Mouse (Mus musculus) intestine, embryonic 15.5 days (tissue): ENCODE measurements at regions not wholly inside any gene's neighbourhood (a gene's known extent, or its start where the extent isn't known, plus 50 kb on each side); places are given as distances from the start of the nearest gene placed in this dataset.

ENCODE experiments used
- ATAC-seq: fragments of 200-750 bp; cut with Nextera tagmentation; 2 replicates; pipeline ENCODE4 v1.8.0; 2017; ENCODE audit warnings: moderate TSS enrichment, moderate library complexity
- H3K27ac ChIP-seq: fragments of 300-500 bp; sonication (generic); 2 replicates; pipeline ENCODE4 v1.5.1; 2015; ENCODE audit warnings: mild to moderate bottlenecking, inconsistent platforms
- H3K27me3 ChIP-seq: fragments of 300-500 bp; sonication (generic); replicated peaks from 2 replicates; pipeline ENCODE4 v1.6.1; 2015; ENCODE audit warnings: inconsistent platforms
- H3K36me3 ChIP-seq: fragments of 300-500 bp; sonication (generic); 2 replicates; pipeline ENCODE4 v1.6.1; 2015; ENCODE audit warnings: inconsistent platforms
- H3K4me1 ChIP-seq: fragments of 300-500 bp; sonication (generic); replicated peaks from 2 replicates; pipeline ENCODE4 v1.6.1; 2015; ENCODE audit warnings: inconsistent platforms
- H3K4me2 ChIP-seq: fragments of 300-500 bp; sonication (generic); replicated peaks from 2 replicates; pipeline ENCODE4 v1.6.1; 2015; ENCODE audit warnings: mild to moderate bottlenecking, inconsistent platforms
- H3K4me3 ChIP-seq: fragments of 300-500 bp; sonication (generic); replicated peaks from 2 replicates; pipeline ENCODE4 v1.5.1; 2015; ENCODE audit warnings: inconsistent platforms
- H3K9ac ChIP-seq: fragments of 300-500 bp; sonication (generic); 2 replicates; pipeline ENCODE4 v1.6.1; 2015; ENCODE audit warnings: inconsistent platforms
- H3K9me3 ChIP-seq: fragments of 300-500 bp; sonication (generic); 2 replicates; pipeline ENCODE4 v1.6.1; 2016; ENCODE audit warnings: inconsistent platforms
- WGBS: fragments of 180-500 bp; shearing (Covaris S2); methylation state at CpG from one replicate; pipeline ENCODE4 v1.1.7; 2015; 5-methylcytosine and 5-hydroxymethylcytosine counted together

- H3K27me3 ChIP-seq, result no peaks in the 10 kb centered on the region
- H3K9me3 ChIP-seq, result no peaks in the 10 kb centered on the region
- no peak overlapping the region for H3K4me2 ChIP-seq
- H3K36me3 ChIP-seq, result no peaks in the 10 kb centered on the region
- WGBS, result 77% methylated on average over 4 of the region's 4 CpGs
- no peak overlapping the region for H3K27ac ChIP-seq
- H3K4me3 ChIP-seq, result no peak overlapping the region
- no peaks in the 10 kb centered on the region for H3K4me1 ChIP-seq
- H3K9ac ChIP-seq, result no peak overlapping the region
- ATAC-seq, result no peak
These were observed 66.2 kb upstream of the Gm15217 start for GRCm38 (mm10) chr14:46313064-46313463.

- no peaks in the 10 kb centered on the region for H3K4me1 ChIP-seq
- H3K9me3 ChIP-seq, result no peaks in the 10 kb centered on the region
- no peaks in the 10 kb centered on the region for H3K27me3 ChIP-seq
- WGBS, result 83% methylated on average over 5 of the region's 5 CpGs
- H3K27ac ChIP-seq, result no peak overlapping the region
- H3K4me2 ChIP-seq, result no peak overlapping the region
- no peaks in the 10 kb centered on the region for H3K36me3 ChIP-seq
- ATAC-seq, result no peak
- no peak overlapping the region for H3K4me3 ChIP-seq
- no peak overlapping the region for H3K9ac ChIP-seq
These were observed 62.7 kb upstream of the Gm15217 start for GRCm38 (mm10) chr14:46316521-46316920.

GRCm38 (mm10) chr14:46317406-46318045 lies 61.7 kb upstream of the Gm15217 start:
- Histone ChIP-seq H3K9me3 (no peaks in the 10 kb centered on the region), H3K4me3 (no peak overlapping the region), H3K4me1 (no peaks in the 10 kb centered on the region), H3K27ac (no peak overlapping the region), H3K9ac (no peak overlapping the region), H3K27me3 (no peaks in the 10 kb centered on the region), H3K36me3 (no peaks in the 10 kb centered on the region), H3K4me2 (no peak overlapping the region)
- ATAC-seq, result no peak
- WGBS, result 54% methylated on average over 16 of the region's 16 CpGs

GRCm38 (mm10) chr14:46328064-46328463 lies 51.1 kb upstream of the Gm15217 start:
- ATAC-seq, result no peak
- Histone ChIP-seq H3K4me3 (no peak overlapping the region), H3K27me3 (no peaks in the 10 kb centered on the region), H3K36me3 (no peaks in the 10 kb centered on the region), H3K9me3 (no peaks in the 10 kb centered on the region), H3K4me1 (no peaks in the 10 kb centered on the region), H3K9ac (no peak overlapping the region), H3K4me2 (no peak overlapping the region), H3K27ac (no peak overlapping the region)
- WGBS, result 88% methylated on average over 3 of the region's 3 CpGs
